Mouse (Mus musculus) kidney, postnatal 0 days (tissue): ENCODE data around the gene Tpd52l1. TPM values are rescaled to one million over a fixed set of nuclear protein-coding genes. Genes with fewer than 3 reads are reported as not detected.
A peak's percentile ranks its signal among the peaks of the same experiment; 100 is the strongest.
"Not testable (repeated sequence)": the region's sequence is repeated elsewhere in the genome, so short reads cannot be mapped to it uniquely, and the experiment has no call there.

ENCODE experiments used
- ATAC-seq: fragments of 200-750 bp; cut with Nextera tagmentation; replicated peaks from 2 replicates; pipeline ENCODE4 v1.8.0; 2017; ENCODE audit warnings: low read depth, moderate number of reproducible peaks, moderate TSS enrichment, moderate library complexity; ENCODE audit not compliant: low FRiP score
- DNase-seq: peaks from one replicate; pipeline ENCODE4 v3.0.0-alpha.2; 2016; ENCODE audit warnings: low spot score
- H3K27ac ChIP-seq: fragments of 300-500 bp; sonication (generic); 2 replicates; pipeline ENCODE4 v1.5.1; 2014; ENCODE audit warnings: mild to moderate bottlenecking
- H3K27me3 ChIP-seq: fragments of 300-500 bp; sonication (generic); 2 replicates; pipeline ENCODE4 v1.6.1; 2014; ENCODE audit warnings: low read length, mixed read lengths; ENCODE audit not compliant: insufficient read depth
- H3K36me3 ChIP-seq: fragments of 300-500 bp; sonication (generic); 2 replicates; pipeline ENCODE4 v1.6.1; 2014; ENCODE audit warnings: low read length, mixed read lengths; ENCODE audit not compliant: insufficient read depth
- H3K4me1 ChIP-seq: fragments of 300-500 bp; sonication (generic); replicated peaks from 2 replicates; pipeline ENCODE4 v1.6.1; 2014; ENCODE audit warnings: antibody characterized with exemption, low read length, mixed read lengths; ENCODE audit not compliant: insufficient read depth
- H3K4me2 ChIP-seq: fragments of 300-500 bp; sonication (generic); 2 replicates; pipeline ENCODE4 v1.6.1; 2014; ENCODE audit warnings: mild to moderate bottlenecking, low read length, moderate library complexity, mixed read lengths
- H3K4me3 ChIP-seq: fragments of 300-500 bp; sonication (generic); replicated peaks from 2 replicates; pipeline ENCODE4 v1.5.1; 2014; ENCODE audit warnings: low read depth, low read length
- H3K9ac ChIP-seq: fragments of 300-500 bp; sonication (generic); 2 replicates; pipeline ENCODE4 v1.6.1; 2014; ENCODE audit warnings: low read depth, low read length
- H3K9me3 ChIP-seq: fragments of 300-500 bp; sonication (generic); replicated peaks from 2 replicates; pipeline ENCODE4 v1.6.1; 2016; ENCODE audit warnings: low read length, inconsistent platforms, mixed read lengths
- CTCF ChIP-seq: IDR thresholded peaks from 2 replicates; pipeline ENCODE4 v1.5.1; 2016; ENCODE audit warnings: antibody characterized with exemption, low read depth, mild to moderate bottlenecking, moderate library complexity
- WGBS: fragments of 180-500 bp; shearing (Covaris S2); extraction: QIAGEN DNeasy Blood & Tissue Kit; methylation state at CpG from one replicate; pipeline ENCODE4 v1.1.7; 2014; 5-methylcytosine and 5-hydroxymethylcytosine counted together
- polyA plus RNA-seq: library from polyadenylated mRNA; unstranded; fragments of >200 nt; fragmentation: Nextera tagmentation; extraction: Ambion mirVana; gene quantifications from 2 replicates; pipeline ENCODE4 v1.2.1, GENCODE M21; 2015

The Tpd52l1 gene
- polyA plus RNA-seq, 1 experiment from 2014 or later = 56.3 TPM

- H3K4me2 ChIP-seq = no peak overlapping the region
- DNase-seq (no peak), ATAC-seq (no peak; the same call in 1 of the 2 replicates)
- WGBS = 60% methylated on average over 4 of the region's 4 CpGs
- H3K4me3 ChIP-seq = no peak overlapping the region
- H3K27me3 ChIP-seq = no peaks in the 10 kb centered on the region
- H3K4me1 ChIP-seq = no peaks in the 10 kb centered on the region
- H3K27ac ChIP-seq = no peak overlapping the region
- no peak overlapping the region for H3K9ac ChIP-seq
- H3K36me3 ChIP-seq = no peaks in the 10 kb centered on the region
- TF ChIP-seq CTCF = no peak
- H3K9me3 ChIP-seq = no peaks in the 10 kb centered on the region
These were observed 54.9 kb downstream of the Tpd52l1 start for GRCm38 (mm10) chr10:31390777-31391395.

- H3K9me3 ChIP-seq, H3K27me3 ChIP-seq, H3K27ac ChIP-seq, H3K4me1 ChIP-seq, H3K36me3 ChIP-seq, ATAC-seq, DNase-seq, H3K4me3 ChIP-seq, H3K9ac ChIP-seq, H3K4me2 ChIP-seq: not testable (repeated sequence)
- WGBS = 92% methylated on average over 1 of the region's 1 CpGs
These were observed 57.2 kb downstream of the Tpd52l1 start for GRCm38 (mm10) chr10:31388566-31388965.

- not testable (repeated sequence) for DNase-seq, H3K27me3 ChIP-seq, H3K9ac ChIP-seq, ATAC-seq, H3K4me1 ChIP-seq, H3K4me3 ChIP-seq, H3K36me3 ChIP-seq, H3K27ac ChIP-seq, H3K9me3 ChIP-seq, H3K4me2 ChIP-seq
- 16% methylated on average over 4 of the region's 5 CpGs for WGBS
- TF ChIP-seq CTCF = peak; percentile 55
These were observed 75.6 kb downstream of the Tpd52l1 start for GRCm38 (mm10) chr10:31370200-31370599.

GRCm38 (mm10) chr10:31359749-31360148 is 86.0 kb downstream of the Tpd52l1 start:
- WGBS = 87% methylated on average over 4 of the region's 4 CpGs
- no peak for ATAC-seq
- DNase-seq = no peak
- Histone ChIP-seq H3K4me1 (no peaks in the 10 kb centered on the region), H3K4me3 (no peak overlapping the region), H3K9me3 (no peaks in the 10 kb centered on the region), H3K27ac (no peak overlapping the region), H3K4me2 (no peak overlapping the region), H3K36me3 (no peaks in the 10 kb centered on the region), H3K27me3 (no peaks in the 10 kb centered on the region), H3K9ac (no peak overlapping the region)
- no peak for TF ChIP-seq CTCF

- Histone ChIP-seq H3K9me3 (no peaks in the 10 kb centered on the region), H3K4me2 (no peak overlapping the region), H3K27me3 (no peaks in the 10 kb centered on the region), H3K9ac (no peak overlapping the region), H3K27ac (no peak overlapping the region), H3K4me3 (no peak overlapping the region), H3K4me1 (no peaks in the 10 kb centered on the region), H3K36me3 (no peaks in the 10 kb centered on the region)
- TF ChIP-seq CTCF = no peak
- no peak for DNase-seq
- ATAC-seq = no peak
- WGBS = 74% methylated on average over 7 of the region's 7 CpGs
These were observed 90.8 kb downstream of the Tpd52l1 start for GRCm38 (mm10) chr10:31354886-31355461.

GRCm38 (mm10) chr10:31354141-31354540 is 91.6 kb downstream of the Tpd52l1 start:
- H3K9ac ChIP-seq = no peak overlapping the region
- H3K4me3 ChIP-seq = no peak overlapping the region
- DNase-seq (no peak), ATAC-seq (no peak)
- H3K27ac ChIP-seq = no peak overlapping the region
- no peak for TF ChIP-seq CTCF
- 72% methylated on average over 2 of the region's 2 CpGs for WGBS
- H3K4me2 ChIP-seq = no peak overlapping the region
- H3K27me3 ChIP-seq = no peaks in the 10 kb centered on the region
- H3K36me3 ChIP-seq = no peaks in the 10 kb centered on the region
- H3K4me1 ChIP-seq = no peaks in the 10 kb centered on the region
- H3K9me3 ChIP-seq = no peaks in the 10 kb centered on the region
